Mouse (Mus musculus) embryonic facial prominence, embryonic 14.5 days (tissue): Measurements from ENCODE around the gene Nes. TPM values are rescaled to one million over a fixed set of nuclear protein-coding genes. Genes with fewer than 3 reads are reported as not detected.

Source experiments
- ATAC-seq: fragments of 200-750 bp; cut with Nextera tagmentation; 2 replicates; pipeline ENCODE4 v1.8.0; 2017; ENCODE audit warnings: low read depth, moderate number of reproducible peaks, moderate TSS enrichment
- DNase-seq: peaks from one replicate; pipeline ENCODE4 v3.0.0-alpha.2; 2015; ENCODE audit warnings: low spot score
- H3K27ac ChIP-seq: fragments of 300-500 bp; sonication (generic); replicated peaks from 2 replicates; pipeline ENCODE4 v1.5.1; 2014; ENCODE audit warnings: low read depth, mild to moderate bottlenecking, low read length, moderate library complexity
- H3K27me3 ChIP-seq: fragments of 300-500 bp; sonication (generic); replicated peaks from 2 replicates; pipeline ENCODE4 v1.6.1; 2014; ENCODE audit warnings: low read length; ENCODE audit not compliant: control insufficient read depth, insufficient read depth
- H3K36me3 ChIP-seq: fragments of 300-500 bp; sonication (generic); 2 replicates; pipeline ENCODE4 v1.6.1; 2014; ENCODE audit warnings: low read length, mixed read lengths; ENCODE audit not compliant: control insufficient read depth, insufficient read depth
- H3K4me1 ChIP-seq: fragments of 300-500 bp; sonication (generic); 2 replicates; pipeline ENCODE4 v1.6.1; 2014; ENCODE audit warnings: antibody characterized with exemption, low read length; ENCODE audit not compliant: control insufficient read depth, insufficient read depth
- H3K4me2 ChIP-seq: fragments of 300-500 bp; sonication (generic); 2 replicates; pipeline ENCODE4 v1.6.1; 2014; ENCODE audit warnings: low read depth, mild to moderate bottlenecking, low read length, moderate library complexity, mixed read lengths
- H3K4me3 ChIP-seq: fragments of 300-500 bp; sonication (generic); 2 replicates; pipeline ENCODE4 v1.5.1; 2014; ENCODE audit warnings: low read depth, mild to moderate bottlenecking, low read length
- H3K9ac ChIP-seq: fragments of 300-500 bp; sonication (generic); 2 replicates; pipeline ENCODE4 v1.6.1; 2014; ENCODE audit warnings: low read depth, mild to moderate bottlenecking, low read length, moderate library complexity, mixed read lengths
- H3K9me3 ChIP-seq: fragments of 300-500 bp; sonication (generic); 2 replicates; pipeline ENCODE4 v1.6.1; 2016; ENCODE audit warnings: low read length; ENCODE audit not compliant: control insufficient read depth
- WGBS: fragments of 180-500 bp; shearing (Covaris S2); extraction: QIAGEN DNeasy Blood & Tissue Kit; methylation state at CpG from one replicate; pipeline ENCODE4 v1.1.7; 2014; 5-methylcytosine and 5-hydroxymethylcytosine counted together
- polyA plus RNA-seq: library from polyadenylated mRNA; unstranded; fragments of >200 nt; fragmentation: Nextera tagmentation; extraction: Ambion mirVana; gene quantifications from 2 replicates; pipeline ENCODE4 v1.2.1, GENCODE M21; 2014

Gene Nes
- polyA plus RNA-seq, 1 experiment from 2014 or later = 40.5 TPM

DNA sequence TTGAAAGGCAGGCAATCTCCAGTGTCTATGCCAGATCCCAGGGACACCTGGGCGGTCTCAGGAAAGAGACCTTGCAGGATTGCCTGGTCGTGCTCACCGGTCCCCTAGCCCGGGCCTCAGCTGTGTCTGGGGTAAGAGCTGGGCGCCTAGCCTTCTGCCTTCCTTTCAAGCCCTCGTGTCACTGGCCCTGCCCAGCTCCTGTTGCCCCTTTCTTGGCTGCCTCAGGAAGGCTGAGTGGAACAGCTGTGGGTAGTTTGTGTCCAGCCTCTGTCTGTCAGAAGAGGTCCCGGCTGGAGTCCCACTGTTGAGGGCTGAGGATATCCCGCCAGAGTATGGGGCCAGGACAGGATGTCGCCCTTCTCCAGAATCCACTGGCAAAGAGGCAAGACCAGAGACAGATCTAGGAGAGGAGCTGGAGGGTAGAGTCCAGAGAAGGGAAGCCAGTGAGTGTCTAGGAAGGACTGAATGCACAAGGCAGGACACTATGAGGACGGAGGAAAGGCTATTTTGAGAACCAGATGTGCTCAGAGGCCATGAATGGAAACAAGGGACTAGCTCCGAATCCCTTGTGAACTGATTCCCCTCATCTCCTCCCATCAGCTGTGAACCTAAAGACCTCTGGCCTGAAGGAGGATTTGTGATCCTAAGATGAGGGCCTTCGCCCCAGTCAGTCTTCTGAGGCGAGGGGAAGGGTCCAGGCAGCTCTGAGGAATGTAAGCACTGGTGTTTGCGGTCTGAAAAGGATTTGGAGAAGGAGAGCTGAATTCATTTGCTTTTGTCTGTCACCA is 2.9 kb downstream of the Nes start:
- 36% methylated on average over 14 of the region's 14 CpGs for WGBS
- H3K4me1 ChIP-seq = peaks cover 32% of the 10 kb centered on the region
- peaks cover 8% of the 10 kb centered on the region for H3K27me3 ChIP-seq
- 0 out of 2 replicates have a peak, but pooled peaks cover 10% of the 10 kb centered on the region for H3K36me3 ChIP-seq
- peak overlapping the region; percentile 54 for H3K4me3 ChIP-seq
- peak overlapping the region; percentile 95 for H3K4me2 ChIP-seq
- no peak for DNase-seq
- 0 out of 2 replicates have a peak overlapping the region, but pooled peaks have one; percentile 11 for H3K27ac ChIP-seq
- no peak; the same call in 1 of the 2 replicates for ATAC-seq
- no peaks in the 10 kb centered on the region for H3K9me3 ChIP-seq
- H3K9ac ChIP-seq = peak overlapping the region; percentile 69

DNA sequence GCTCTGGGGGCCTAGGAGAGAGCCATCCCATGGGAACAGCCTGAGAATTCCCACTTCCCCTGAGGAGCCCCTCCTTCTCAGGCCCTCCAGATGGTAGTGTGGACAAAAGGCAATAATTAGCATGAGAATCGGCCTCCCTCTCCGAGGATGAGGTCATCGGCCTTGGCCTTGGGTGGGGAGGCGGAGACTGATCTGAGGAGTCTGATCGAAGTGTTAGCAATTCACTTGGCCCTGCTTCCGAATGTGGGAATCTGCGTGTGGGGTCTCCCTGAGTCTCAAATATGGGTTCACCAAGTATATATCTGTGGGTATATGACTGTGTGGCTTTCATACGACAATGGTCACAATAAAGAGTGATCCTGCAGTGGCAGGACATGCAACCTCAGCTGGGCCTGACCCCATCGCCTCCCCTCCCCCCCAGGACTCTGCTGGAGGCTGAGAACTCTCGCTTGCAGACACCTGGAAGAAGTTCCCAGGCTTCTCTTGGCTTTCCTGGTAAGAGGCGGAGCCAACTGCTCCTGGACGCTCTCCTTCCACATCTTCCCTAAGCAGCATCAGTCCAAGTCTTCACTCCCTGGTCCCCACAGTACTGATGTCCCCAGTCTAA is 3.6 kb downstream of the Nes start:
- 0 out of 2 replicates have a peak overlapping the region, but pooled peaks have one; percentile 11 for H3K27ac ChIP-seq
- 0 out of 2 replicates have a peak overlapping the region, but pooled peaks have one; percentile 5 for H3K9ac ChIP-seq
- WGBS = 23% methylated on average over 12 of the region's 12 CpGs
- H3K4me1 ChIP-seq = peaks cover 32% of the 10 kb centered on the region
- peak overlapping the region; percentile 95 for H3K4me2 ChIP-seq
- H3K4me3 ChIP-seq = peak overlapping the region; percentile 54; the same call in 1 of the 2 replicates
- ATAC-seq (peak; percentile 20; the same call in 1 of the 2 replicates), DNase-seq (peak; percentile 62)
- H3K27me3 ChIP-seq = peaks cover 8% of the 10 kb centered on the region
- no peaks in the 10 kb centered on the region for H3K9me3 ChIP-seq
- 0 out of 2 replicates have a peak, but pooled peaks cover 10% of the 10 kb centered on the region for H3K36me3 ChIP-seq

DNA sequence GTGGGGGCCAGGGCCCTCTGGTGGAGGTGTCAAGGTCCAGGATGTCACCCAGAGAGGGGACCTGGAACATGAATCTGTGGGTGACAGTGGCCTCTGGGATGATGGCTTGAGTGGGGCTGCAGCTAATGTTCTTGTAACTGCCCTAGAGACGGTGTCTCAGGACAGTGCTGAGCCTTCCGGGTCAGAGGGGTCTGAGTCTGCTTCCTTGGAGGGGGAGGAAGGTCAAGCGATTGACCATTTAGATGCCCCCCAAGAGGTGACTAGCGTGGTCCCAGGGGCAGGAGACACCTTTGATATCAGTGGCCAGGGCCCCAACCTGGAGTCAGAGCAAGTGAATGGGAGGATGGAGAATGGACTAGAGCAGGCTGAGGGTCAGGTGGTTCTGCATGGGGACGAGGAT is 8.6 kb downstream of the Nes start:
- ATAC-seq = no peak
- H3K4me3 ChIP-seq = no peak overlapping the region
- no peak overlapping the region for H3K9ac ChIP-seq
- no peak for DNase-seq
- no peak overlapping the region for H3K27ac ChIP-seq
- 0 out of 2 replicates have a peak, but pooled peaks cover 10% of the 10 kb centered on the region for H3K36me3 ChIP-seq
- H3K4me2 ChIP-seq = no peak overlapping the region
- 91% methylated on average over 5 of the region's 5 CpGs for WGBS
- H3K9me3 ChIP-seq = no peaks in the 10 kb centered on the region
- H3K27me3 ChIP-seq = no peaks in the 10 kb centered on the region
- peaks cover 24% of the 10 kb centered on the region for H3K4me1 ChIP-seq

DNA sequence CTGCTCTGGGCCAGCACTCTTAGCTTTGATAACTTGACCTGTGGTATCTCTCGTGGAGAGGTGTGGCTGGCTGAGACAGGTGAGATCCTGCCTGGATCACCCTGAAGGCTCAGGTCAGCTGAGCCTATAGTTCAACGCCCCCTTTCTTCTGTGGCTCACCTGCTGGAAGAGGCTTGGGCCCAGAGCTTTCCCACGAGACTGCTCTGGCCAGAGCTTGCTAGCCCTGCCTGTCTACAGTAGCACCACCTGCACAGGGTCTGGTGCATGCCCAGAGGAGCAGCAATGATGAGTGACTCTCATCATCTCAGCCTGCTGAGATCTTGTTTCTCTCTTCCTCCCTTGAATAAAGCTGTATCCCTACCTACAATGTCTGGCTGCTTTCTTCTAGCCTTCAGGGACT is 9.2 kb downstream of the Nes start:
- 44% methylated on average over 3 of the region's 3 CpGs for WGBS
- 0 out of 2 replicates have a peak, but pooled peaks cover 10% of the 10 kb centered on the region for H3K36me3 ChIP-seq

DNA sequence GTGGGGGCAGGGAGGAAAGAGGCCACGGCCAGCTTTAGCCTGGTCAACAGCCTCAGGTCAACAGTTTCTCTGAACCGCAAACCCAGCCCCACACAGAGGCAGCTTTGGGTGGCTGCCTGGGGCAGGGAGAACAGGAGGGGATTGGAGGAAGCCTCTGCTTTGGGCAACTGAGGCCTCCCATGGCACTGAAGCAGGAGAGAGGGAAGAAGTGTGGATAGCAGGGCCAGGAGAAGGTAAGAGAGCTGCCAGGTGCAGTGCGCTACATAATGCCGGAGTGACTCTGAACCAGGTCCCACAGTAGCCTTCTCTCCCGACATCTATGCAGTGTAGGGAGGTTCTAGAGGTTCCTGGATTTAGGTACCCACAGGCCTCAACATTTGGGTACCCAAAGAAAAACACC is 9.8 kb downstream of the Nes start:
- 0 out of 2 replicates have a peak overlapping the region, but pooled peaks have one; percentile 1 for H3K27ac ChIP-seq
- peaks cover 32% of the 10 kb centered on the region for H3K4me1 ChIP-seq
- H3K9ac ChIP-seq = 0 out of 2 replicates have a peak overlapping the region, but pooled peaks have one; percentile 5
- no peak for DNase-seq
- 0 out of 2 replicates have a peak, but pooled peaks cover 5% of the 10 kb centered on the region for H3K36me3 ChIP-seq
- 56% methylated on average over 5 of the region's 5 CpGs for WGBS
- H3K9me3 ChIP-seq = no peaks in the 10 kb centered on the region
- no peak for ATAC-seq
- H3K27me3 ChIP-seq = no peaks in the 10 kb centered on the region
- H3K4me2 ChIP-seq = no peak overlapping the region
- H3K4me3 ChIP-seq = no peak overlapping the region

More for the DNA sequence above, 9.2 kb downstream of the Nes start:
- H3K27ac ChIP-seq = no peak overlapping the region
- no peak overlapping the region for H3K4me2 ChIP-seq
- DNase-seq (no peak), ATAC-seq (no peak)
- no peaks in the 10 kb centered on the region for H3K27me3 ChIP-seq
- H3K9ac ChIP-seq = no peak overlapping the region
- peaks cover 25% of the 10 kb centered on the region for H3K4me1 ChIP-seq
- H3K9me3 ChIP-seq = no peaks in the 10 kb centered on the region
- no peak overlapping the region for H3K4me3 ChIP-seq

DNA sequence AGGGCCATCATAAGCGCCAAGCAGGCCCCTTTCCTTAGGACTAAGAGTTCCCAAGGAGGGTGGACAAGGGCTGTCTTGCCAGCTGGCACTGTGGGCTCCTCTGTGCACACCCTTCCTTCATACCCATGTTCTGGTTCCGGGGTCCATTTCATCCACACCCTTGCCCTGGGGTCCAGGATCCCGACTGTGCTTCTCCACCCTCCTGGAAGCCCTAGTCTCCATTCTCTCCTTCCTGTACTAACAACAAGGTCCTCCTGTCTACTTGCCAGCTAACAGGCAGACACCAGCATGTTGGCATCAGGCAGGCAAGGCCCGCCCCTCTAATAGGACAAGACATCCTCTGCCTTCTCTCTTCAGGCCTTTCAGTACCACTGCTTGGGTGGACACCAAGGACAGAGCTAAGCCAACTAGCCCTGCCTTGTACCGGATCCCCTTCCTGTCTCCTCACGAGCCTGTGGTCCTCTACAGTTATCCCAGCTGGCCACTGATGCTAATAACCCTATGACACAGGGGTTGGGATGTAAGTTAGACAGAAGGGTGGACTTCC is 10.4 kb downstream of the Nes start:
- Histone ChIP-seq H3K27ac (no peak overlapping the region; the same call in 1 of the 2 replicates), H3K9me3 (no peaks in the 10 kb centered on the region), H3K27me3 (no peaks in the 10 kb centered on the region), H3K9ac (0 out of 2 replicates have a peak overlapping the region, but pooled peaks have one; percentile 5), H3K4me1 (peaks cover 32% of the 10 kb centered on the region), H3K4me2 (no peak overlapping the region), H3K4me3 (no peak overlapping the region), H3K36me3 (0 out of 2 replicates have a peak, but pooled peaks cover 3% of the 10 kb centered on the region)
- no peak for DNase-seq
- no peak for ATAC-seq
- 76% methylated on average over 6 of the region's 6 CpGs for WGBS

DNA sequence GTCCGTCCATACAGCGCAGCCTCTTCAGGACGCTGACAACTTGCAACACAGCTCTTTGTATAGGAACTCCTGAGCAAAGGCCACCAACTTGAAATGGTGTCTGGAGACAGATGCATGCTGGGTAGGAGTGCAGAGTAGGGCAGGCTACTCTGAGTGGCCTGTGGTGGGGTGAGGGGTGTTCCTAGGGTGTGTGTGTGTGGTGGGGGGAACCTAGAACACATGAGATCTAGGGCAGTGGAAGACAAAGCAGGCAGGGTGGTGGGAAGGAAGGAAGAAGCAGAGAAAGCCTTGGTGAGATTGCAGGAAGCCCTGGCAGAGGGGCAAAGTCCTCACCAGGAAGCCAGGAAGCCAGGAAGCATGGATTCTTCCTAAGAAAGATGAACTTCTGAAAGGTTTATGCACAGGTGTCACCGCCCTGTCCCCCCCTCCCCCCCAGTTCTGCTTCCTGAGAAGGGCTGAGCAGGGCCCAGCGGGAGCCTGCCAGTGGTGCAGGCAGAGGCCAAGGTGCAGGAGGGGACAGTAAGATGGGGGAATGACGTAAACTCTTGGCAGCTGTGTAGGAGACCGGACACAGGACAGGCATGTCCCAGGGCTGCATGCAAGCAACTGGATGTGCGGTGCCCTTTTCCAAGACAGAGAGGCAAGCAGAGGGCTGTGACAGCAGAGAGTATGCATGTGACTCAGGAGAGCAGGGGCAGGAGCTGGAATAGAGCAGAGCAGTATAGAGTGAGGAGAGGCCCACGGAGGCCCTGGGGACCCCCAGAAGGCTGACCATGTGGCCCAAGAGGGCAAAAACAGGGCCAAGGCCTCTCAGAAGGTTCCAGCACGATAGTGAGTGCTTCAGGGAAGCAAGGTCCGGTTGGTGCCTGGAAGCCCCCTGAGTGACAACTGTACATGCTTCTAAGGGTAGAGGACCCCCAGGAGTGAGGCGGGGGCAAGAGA is 11.3 kb downstream of the Nes start:
- 34% methylated on average over 12 of the region's 12 CpGs for WGBS
- H3K27ac ChIP-seq = peak overlapping the region; percentile 78
- H3K4me2 ChIP-seq = peak overlapping the region; percentile 44
- ATAC-seq (peak; percentile 16), DNase-seq (peak; percentile 65)
- H3K36me3 ChIP-seq = no peaks in the 10 kb centered on the region
- H3K27me3 ChIP-seq = no peaks in the 10 kb centered on the region
- H3K9me3 ChIP-seq = no peaks in the 10 kb centered on the region
- peaks cover 32% of the 10 kb centered on the region for H3K4me1 ChIP-seq
- H3K9ac ChIP-seq = peak overlapping the region; percentile 5; the same call in 1 of the 2 replicates
- H3K4me3 ChIP-seq = no peak overlapping the region
